Mouse (Mus musculus) stomach, adult 2 months (tissue): ENCODE data around the gene Comt. TPM values are rescaled to one million over a fixed set of nuclear protein-coding genes. Genes with fewer than 3 reads are reported as not detected.

Experiments
- polyA plus RNA-seq: library from polyadenylated mRNA; depleted of rRNA; stranded (reverse); fragments of >200 nt; gene quantifications from 2 replicates; pipeline ENCODE4 v1.2.3, GENCODE M21; 2012; rRNA removed

The Comt gene
- 74.6 and 90.5 TPM in 2 replicates for polyA plus RNA-seq

DNA sequence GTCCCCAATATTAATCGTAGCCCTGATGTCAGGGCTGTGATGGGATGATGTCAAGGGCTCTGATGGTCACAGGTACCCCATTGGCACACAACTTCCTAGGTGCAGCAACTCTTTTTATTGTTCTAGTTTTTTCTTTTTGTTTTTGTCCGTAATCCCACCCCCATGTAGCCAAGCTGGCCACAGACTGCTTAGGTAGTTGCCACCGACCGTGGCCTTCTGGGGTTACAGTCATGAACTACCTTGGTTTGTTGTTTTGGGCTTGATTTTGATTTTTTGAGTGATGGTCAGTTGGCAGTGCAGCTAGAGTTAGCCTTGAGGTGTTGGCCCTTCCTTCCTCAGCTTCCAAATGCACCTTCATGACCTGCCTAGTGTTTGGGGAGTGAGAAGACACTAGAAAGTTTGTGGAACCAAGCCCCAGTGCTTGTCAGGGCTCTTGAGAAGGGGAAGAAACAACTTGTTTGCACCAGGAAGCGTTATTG is at the start of gene Comt:
Gene Comt, minus strand, starts transcription at position 51 of the 479 bp plus-strand sequence.

GRCm38 (mm10) chr16:18426215-18426791 is 349 bp downstream of the Comt start, which contains the start of gene Txnrd2:
Gene Txnrd2, plus strand, starts transcription at chr16:18426384.

Other genes starting within 250 kb of the Comt start
- not detected in 2 replicates for gene Ccdc188, start 209.0 kb downstream of the Comt start, polyA plus RNA-seq
- gene Zdhhc8, start 191.7 kb downstream of the Comt start, polyA plus RNA-seq = 44.7 and 45.3 TPM in 2 replicates
- gene Trmt2a, start 178.2 kb downstream of the Comt start, polyA plus RNA-seq = 21.1 and 23.2 TPM in 2 replicates
- gene Ranbp1, start 178.1 kb downstream of the Comt start, polyA plus RNA-seq = 33.3 and 35.3 TPM in 2 replicates
- gene Gm49776, start 168.5 kb downstream of the Comt start, polyA plus RNA-seq = not detected in 2 replicates
- gene Dgcr8, start 137.6 kb downstream of the Comt start, polyA plus RNA-seq = 2.6 and 4.9 TPM in 2 replicates
- 14.6 and 14.9 TPM in 2 replicates for gene Tango2, start 78.7 kb downstream of the Comt start, polyA plus RNA-seq
- 6.5 and 9.3 TPM in 2 replicates for gene Arvcf, start 78.7 kb downstream of the Comt start, polyA plus RNA-seq
- gene Txnrd2, start 468 bp downstream of the Comt start, polyA plus RNA-seq = 9.4 and 9.9 TPM in 2 replicates
- 6.6 and 10.6 TPM in 2 replicates for gene Gnb1l, start 71.9 kb upstream of the Comt start, polyA plus RNA-seq
- 2.4 and 3.0 TPM in 2 replicates for gene Rtl10, start 72.0 kb upstream of the Comt start, polyA plus RNA-seq
- 7.9 and 11.3 TPM in 2 replicates for gene Tbx1, start 163.8 kb upstream of the Comt start, polyA plus RNA-seq
- gene Gp1bb, start 195.6 kb upstream of the Comt start, polyA plus RNA-seq = 16.1 and 43.2 TPM in 2 replicates
- 9.0 and 10.3 TPM in 2 replicates for gene Gm49601, start 199.6 kb upstream of the Comt start, polyA plus RNA-seq
- 16.4 and 21.1 TPM in 2 replicates for gene Sept5, start 203.1 kb upstream of the Comt start, polyA plus RNA-seq